Mouse (Mus musculus): ENCODE results near the gene Hyal4. TPM values are rescaled to one million over a fixed set of nuclear protein-coding genes. Genes with fewer than 3 reads are reported as not detected.

Gene Hyal4
- polyA plus RNA-seq (2021; fragmentation: Nextera tagmentation): not detected in 2 replicates
- long read RNA-seq, experiment 1: 0 reads
- long read RNA-seq, experiment 2: 0 reads

DNA sequence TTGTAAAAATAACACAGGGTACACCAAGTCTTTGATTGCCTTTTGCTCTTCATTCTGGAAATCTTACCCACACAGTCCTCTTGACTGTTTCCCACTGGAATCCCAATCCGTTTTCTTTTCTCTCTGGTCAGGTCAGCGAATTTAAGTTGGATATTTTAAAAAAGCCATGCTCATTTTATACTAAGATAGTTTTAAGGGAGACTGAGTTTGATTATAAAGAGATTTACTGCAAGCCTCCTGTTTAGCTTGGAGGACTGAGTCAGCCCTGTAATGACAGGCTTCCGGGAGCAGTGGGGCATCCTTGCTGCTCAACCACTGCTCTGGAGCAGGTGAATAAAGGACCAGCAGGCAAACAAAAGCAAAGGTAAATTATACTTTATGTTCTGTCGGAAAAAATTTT, at the start of gene Hyal4:
Gene Hyal4 (plus strand): TSS at position 301 of the 400 bp plus-strand sequence.

DNA sequence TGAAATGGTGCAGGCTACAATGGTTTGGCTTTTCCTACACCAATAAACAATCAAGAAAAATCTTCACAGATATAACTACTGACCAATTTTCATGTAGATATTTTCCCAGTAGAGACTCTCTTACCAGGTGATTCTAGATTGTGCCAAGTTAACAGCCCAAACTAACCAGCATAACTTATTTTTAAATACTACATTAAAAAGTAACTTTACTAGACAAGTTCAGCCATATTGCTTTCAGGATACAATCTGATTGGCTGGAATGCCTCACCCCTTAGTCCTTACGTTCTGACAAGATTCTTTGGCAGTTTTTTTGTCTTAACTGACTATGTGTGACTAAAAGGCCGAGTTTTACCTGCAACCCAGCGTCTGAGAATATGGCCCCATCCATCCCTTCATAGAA, 15.2 kb upstream of the Hyal4 start, which contains the start of gene Hyal6:
Gene Hyal6 (plus strand): TSS at position 301 of the 400 bp plus-strand sequence.

DNA sequence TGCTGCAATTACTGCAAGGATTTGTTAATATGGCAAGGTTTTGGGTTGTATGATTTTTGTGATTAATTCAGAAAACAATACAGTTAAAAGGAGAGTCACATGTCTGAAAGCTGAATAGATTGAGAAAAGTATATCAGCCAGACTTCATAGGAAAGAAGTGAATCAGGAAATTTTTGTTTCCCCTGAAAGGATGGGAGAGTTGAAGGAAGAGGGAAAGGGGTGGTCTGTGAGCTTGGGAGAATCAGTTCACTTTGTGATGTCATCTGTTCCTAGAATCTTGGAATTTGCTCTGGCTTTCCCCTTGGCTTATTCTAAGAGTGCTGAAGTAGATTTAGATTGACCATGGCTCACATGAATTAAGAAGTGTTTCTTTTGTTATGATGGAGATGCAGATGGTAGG, 42.8 kb downstream of the Hyal4 start, which contains the start of gene Spam1:
Gene Spam1 (plus strand): TSS at position 301 of the 400 bp plus-strand sequence.

Other genes with a start within 250 kb of the Hyal4 start
- 0.59 and 2.4 TPM in 2 replicates for gene Iqub, start 233.3 kb upstream of the Hyal4 start, polyA plus RNA-seq (2021; fragmentation: Nextera tagmentation)
- gene Ndufa5, start 220.3 kb upstream of the Hyal4 start, polyA plus RNA-seq (2021; fragmentation: Nextera tagmentation): 1,456 and 1,533 TPM in 2 replicates
- not detected in 2 replicates for gene Asb15, start 220.2 kb upstream of the Hyal4 start, polyA plus RNA-seq (2021; fragmentation: Nextera tagmentation)
- gene Lmod2, start 150.6 kb upstream of the Hyal4 start, polyA plus RNA-seq (2021; fragmentation: Nextera tagmentation): not detected in 2 replicates
- gene Wasl, start 83.3 kb upstream of the Hyal4 start, polyA plus RNA-seq (2021; fragmentation: Nextera tagmentation): 171 and 240 TPM in 2 replicates
- gene Hyal6, start 15.1 kb upstream of the Hyal4 start, polyA plus RNA-seq (2021; fragmentation: Nextera tagmentation): not detected in 2 replicates
- not detected in 2 replicates for gene Spam1, start 42.9 kb downstream of the Hyal4 start, polyA plus RNA-seq (2021; fragmentation: Nextera tagmentation)
- gene Hyal5, start 109.7 kb downstream of the Hyal4 start, polyA plus RNA-seq (2021; fragmentation: Nextera tagmentation): not detected in 2 replicates
- gene Tmem229a, start 208.0 kb downstream of the Hyal4 start, polyA plus RNA-seq (2021; fragmentation: Nextera tagmentation): 21.7 and 23.7 TPM in 2 replicates

Data from layer of hippocampus, adult 6 months (tissue).